Mouse (Mus musculus) left cerebral cortex, postnatal 4 days (tissue): ENCODE data around the gene Sept10. TPM values are rescaled to one million over a fixed set of nuclear protein-coding genes. Genes with fewer than 3 reads are reported as not detected.
"Not testable (repeated sequence)": the region's sequence is repeated elsewhere in the genome, so short reads cannot be mapped to it uniquely, and the experiment has no call there.

Experiments used
- DNase-seq: peaks from one replicate; pipeline ENCODE4 v3.0.0-alpha.2; 2022
- intact Hi-C: fragments of 180-260 bp; cut with DNase I; formaldehyde crosslinking; loops from one replicate; pipeline ENCODE4 v1.15.1; 2025
- total RNA-seq, 2 experiments: library from RNA; stranded (reverse); gene quantifications; 2 replicates each; pipeline ENCODE4 v1.2.3; 2021

The Sept10 gene
- total RNA-seq, 2 experiments from 2014 or later: 16.7 to 18.4 TPM

- intact Hi-C loops: loop anchor here (2.0 kb wide), 1 partner anchor 339 kb away; no protein-coding TSS in a partner anchor
- peak; percentile 55 for DNase-seq
These were observed 71.7 kb downstream of the Sept10 start for GRCm38 (mm10) chr10:59149956-59150383.

- DNase-seq: no peak
- intact Hi-C loops: no loop called here
These were observed 88.1 kb downstream of the Sept10 start for GRCm38 (mm10) chr10:59133478-59134009.

GRCm38 (mm10) chr10:59131926-59132628 lies 89.6 kb downstream of the Sept10 start:
- intact Hi-C loops: no loop called here
- DNase-seq: no peak

GRCm38 (mm10) chr10:59127637-59128036 lies 94.0 kb downstream of the Sept10 start:
- no peak for DNase-seq
- intact Hi-C loops: no loop called here

GRCm38 (mm10) chr10:59125497-59125896 lies 96.2 kb downstream of the Sept10 start:
- no peak for DNase-seq
- intact Hi-C loops: no loop called here

GRCm38 (mm10) chr10:59119811-59120210 lies 101.8 kb downstream of the Sept10 start:
- intact Hi-C loops: no loop called here

GRCm38 (mm10) chr10:59119001-59119400 lies 102.6 kb downstream of the Sept10 start:
- intact Hi-C loops: no loop called here
- no peak for DNase-seq

More at GRCm38 (mm10) chr10:59119811-59120210, 101.8 kb downstream of the Sept10 start:
- no peak for DNase-seq

- intact Hi-C loops: no loop called here
- no peak for DNase-seq
These were observed 104.1 kb downstream of the Sept10 start for GRCm38 (mm10) chr10:59117555-59117954.

GRCm38 (mm10) chr10:59116331-59116730 lies 105.3 kb downstream of the Sept10 start:
- intact Hi-C loops: no loop called here
- no peak for DNase-seq

- DNase-seq: no peak
- intact Hi-C loops: no loop called here
These were observed 106.0 kb downstream of the Sept10 start for GRCm38 (mm10) chr10:59115691-59116090.

GRCm38 (mm10) chr10:59114535-59115291 lies 106.9 kb downstream of the Sept10 start:
- no peak for DNase-seq
- intact Hi-C loops: no loop called here

- intact Hi-C loops: no loop called here
- no peak for DNase-seq
These were observed 108.3 kb downstream of the Sept10 start for GRCm38 (mm10) chr10:59113386-59113785.

- no peak for DNase-seq
- intact Hi-C loops: no loop called here
These were observed 108.9 kb downstream of the Sept10 start for GRCm38 (mm10) chr10:59112755-59113154.

- no peak for DNase-seq
- intact Hi-C loops: no loop called here
These were observed 111.3 kb downstream of the Sept10 start for GRCm38 (mm10) chr10:59110386-59110785.

- intact Hi-C loops: loop anchor here (10.0 kb wide), 2 partner anchors 186 to 294 kb away; partner anchors contain the start of gene Sh3rf3
- peak; percentile 79 for DNase-seq
These were observed 112.6 kb downstream of the Sept10 start for GRCm38 (mm10) chr10:59109015-59109414.

- no peak for DNase-seq
- intact Hi-C loops: loop anchor here (10.0 kb wide), 2 partner anchors 188 to 292 kb away; partner anchors contain the start of gene Sh3rf3
These were observed 115.0 kb downstream of the Sept10 start for GRCm38 (mm10) chr10:59106644-59107043.

- intact Hi-C loops: loop anchor here (10.0 kb wide), 2 partner anchors 189 to 291 kb away; partner anchors contain the start of gene Sh3rf3
These were observed 115.8 kb downstream of the Sept10 start for GRCm38 (mm10) chr10:59105885-59106284.

GRCm38 (mm10) chr10:59104683-59105082 lies 117.0 kb downstream of the Sept10 start:
- intact Hi-C loops: loop anchor here (10.0 kb wide), 2 partner anchors 190 to 290 kb away; partner anchors contain the start of gene Sh3rf3
- no peak for DNase-seq

More at GRCm38 (mm10) chr10:59105885-59106284, 115.8 kb downstream of the Sept10 start:
- no peak for DNase-seq

- intact Hi-C loops: loop anchor here (10.0 kb wide), 2 partner anchors 192 to 288 kb away; partner anchors contain the start of gene Sh3rf3
- DNase-seq: not testable (repeated sequence)
These were observed 118.6 kb downstream of the Sept10 start for GRCm38 (mm10) chr10:59103076-59103475.

GRCm38 (mm10) chr10:59091988-59092387 lies 129.7 kb downstream of the Sept10 start:
- peak; percentile 83 for DNase-seq
- intact Hi-C loops: no loop called here
